Mouse (Mus musculus) embryo, embryonic 11.5 days (tissue): ENCODE results near the gene Dip2a.

Experiments
- DNase-seq: peaks from one replicate; pipeline ENCODE4 v3.0.0-alpha.2; 2012; ENCODE audit warnings: low read depth, low spot score

The Dip2a gene

GRCm38 (mm10) chr10:76246601-76247000 is 98.5 kb downstream of the Dip2a start:
- no peak for DNase-seq

GRCm38 (mm10) chr10:76245106-76245505 is 100.0 kb downstream of the Dip2a start:
- no peak for DNase-seq

- DNase-seq = no peak
Measured at GRCm38 (mm10) chr10:76239401-76239800, 105.7 kb downstream of the Dip2a start.

GRCm38 (mm10) chr10:76237341-76238225 is 107.5 kb downstream of the Dip2a start, which contains the start of gene Prmt2:
TSS of gene Prmt2 (minus strand) at chr10:76237865.
- peak; percentile 90 for DNase-seq

GRCm38 (mm10) chr10:76229627-76230026 is 115.5 kb downstream of the Dip2a start:
- DNase-seq = no peak

GRCm38 (mm10) chr10:76225944-76226343 is 119.1 kb downstream of the Dip2a start:
- DNase-seq = no peak

GRCm38 (mm10) chr10:76218240-76218639 is 126.9 kb downstream of the Dip2a start:
- no peak for DNase-seq

- DNase-seq = no peak
Measured at GRCm38 (mm10) chr10:76217056-76217455, 128.0 kb downstream of the Dip2a start.

GRCm38 (mm10) chr10:76214161-76214560 is 130.9 kb downstream of the Dip2a start:
- no peak for DNase-seq

- no peak for DNase-seq
Measured at GRCm38 (mm10) chr10:76212121-76212520, 133.0 kb downstream of the Dip2a start.

- DNase-seq = no peak
Measured at GRCm38 (mm10) chr10:76210806-76211205, 134.3 kb downstream of the Dip2a start.
